Mouse (Mus musculus) erythroid progenitor cell, adult 5-6 weeks (primary cell): ENCODE data around the gene Gm5640. TPM values are rescaled to one million over a fixed set of nuclear protein-coding genes. Genes with fewer than 3 reads are reported as not detected.
"Not testable (repeated sequence)": the region's sequence is repeated elsewhere in the genome, so short reads cannot be mapped to it uniquely, and the experiment has no call there.

Experiments
- ATAC-seq: replicated peaks from 2 replicates; pipeline ENCODE4 v1.8.0; 2016; ENCODE audit warnings: moderate number of reproducible peaks, mild to moderate bottlenecking, moderate TSS enrichment, inconsistent platforms; ENCODE audit not compliant: poor library complexity, low FRiP score, severe bottlenecking
- total RNA-seq, 2 experiments: library from RNA; stranded (forward) in 1 of 2; stranded (reverse) in 1 of 2; fragments of 150-400 nt in 1 of 2; fragments of 186-747, 209-891 nt in 1 of 2; gene quantifications; 2 replicates each; pipeline versions ENCODE4 v1.2.3 to v1.2.4; 2015 to 2017; ENCODE audit warnings: low replicate concordance in 2 of 2

The Gm5640 gene
- total RNA-seq (2015; ENCODE audit: low replicate concordance) (not detected in 2 replicates), total RNA-seq (2017; ENCODE audit: low replicate concordance) (not detected in 2 replicates)

GRCm38 (mm10) chrX:74645466-74646323 lies at the start of gene Gm5640:
Gm5640 (minus strand) TSS chrX:74645635.
- ATAC-seq = not testable (repeated sequence)

- not testable (repeated sequence) for ATAC-seq
These were observed 958 bp upstream of the Gm5640 start for GRCm38 (mm10) chrX:74646393-74646792.

GRCm38 (mm10) chrX:74592379-74592778 lies 53.1 kb downstream of the Gm5640 start, which contains the start of gene Olfr1325:
Olfr1325 (plus strand) TSS chrX:74592679.
- no peak for ATAC-seq

Other genes with a start within 250 kb of the Gm5640 start
- gene G6pdx, start 216.4 kb downstream of the Gm5640 start, total RNA-seq (2015; ENCODE audit: low replicate concordance) = 63.7 and 64.9 TPM in 2 replicates
- gene G6pdx, start 216.4 kb downstream of the Gm5640 start, total RNA-seq (2017; ENCODE audit: low replicate concordance) = 38.5 and 45.2 TPM in 2 replicates
- not detected in 2 replicates for gene Gm6880, start 164.2 kb downstream of the Gm5640 start, total RNA-seq (2015; ENCODE audit: low replicate concordance)
- not detected in 2 replicates for gene Gm6880, start 164.2 kb downstream of the Gm5640 start, total RNA-seq (2017; ENCODE audit: low replicate concordance)
- gene Olfr1326-ps1, start 70.7 kb downstream of the Gm5640 start, total RNA-seq (2015; ENCODE audit: low replicate concordance) = not detected in 2 replicates
- gene Olfr1326-ps1, start 70.7 kb downstream of the Gm5640 start, total RNA-seq (2017; ENCODE audit: low replicate concordance) = not detected in 2 replicates
- gene Olfr1325, start 53.0 kb downstream of the Gm5640 start, total RNA-seq (2015; ENCODE audit: low replicate concordance) = not detected in 2 replicates
- gene Olfr1325, start 53.0 kb downstream of the Gm5640 start, total RNA-seq (2017; ENCODE audit: low replicate concordance) = 0.13 TPM in 1 of 2 replicates, not detected in the other
- not detected in 2 replicates for gene Gm6890, start 95.3 kb upstream of the Gm5640 start, total RNA-seq (2015; ENCODE audit: low replicate concordance)
- gene Gm6890, start 95.3 kb upstream of the Gm5640 start, total RNA-seq (2017; ENCODE audit: low replicate concordance) = not detected in 2 replicates
- not detected in 2 replicates for gene Gm5936, start 191.6 kb upstream of the Gm5640 start, total RNA-seq (2015; ENCODE audit: low replicate concordance)
- not detected in 2 replicates for gene Gm5936, start 191.6 kb upstream of the Gm5640 start, total RNA-seq (2017; ENCODE audit: low replicate concordance)